Mouse (Mus musculus) right cerebral cortex, postnatal 4 days (tissue): ENCODE measurements around the gene 4833427G06Rik.
"Not testable (repeated sequence)": the region's sequence is repeated elsewhere in the genome, so short reads cannot be mapped to it uniquely, and the experiment has no call there.

Experiments used
- DNase-seq: peaks from one replicate; pipeline ENCODE4 v3.0.0-alpha.2; 2022

Gene 4833427G06Rik

GRCm38 (mm10) chr9:51101756-51102425 lies at the start of gene 4833427G06Rik:
TSS of gene 4833427G06Rik (minus strand) at chr9:51102078.
- DNase-seq = peak; percentile 44

GRCm38 (mm10) chr9:51147294-51147693 lies 45.4 kb upstream of the 4833427G06Rik start:
- no peak for DNase-seq

- DNase-seq = no peak
These were observed 44.6 kb upstream of the 4833427G06Rik start for GRCm38 (mm10) chr9:51146496-51146895.

GRCm38 (mm10) chr9:51144218-51144617 lies 42.3 kb upstream of the 4833427G06Rik start:
- no peak for DNase-seq

GRCm38 (mm10) chr9:51143437-51143836 lies 41.6 kb upstream of the 4833427G06Rik start:
- no peak for DNase-seq

- DNase-seq = no peak
These were observed 38.8 kb upstream of the 4833427G06Rik start for GRCm38 (mm10) chr9:51140711-51141110.

- not testable (repeated sequence) for DNase-seq
These were observed 37.5 kb upstream of the 4833427G06Rik start for GRCm38 (mm10) chr9:51139401-51139800.

- DNase-seq = no peak
These were observed 36.4 kb upstream of the 4833427G06Rik start for GRCm38 (mm10) chr9:51138301-51138700.

- DNase-seq = no peak
These were observed 36.0 kb upstream of the 4833427G06Rik start for GRCm38 (mm10) chr9:51137836-51138235.

GRCm38 (mm10) chr9:51137432-51137831 lies 35.6 kb upstream of the 4833427G06Rik start:
- no peak for DNase-seq

- peak; percentile 33 for DNase-seq
These were observed 35.1 kb upstream of the 4833427G06Rik start for GRCm38 (mm10) chr9:51136985-51137384.

- no peak for DNase-seq
These were observed 12.9 kb upstream of the 4833427G06Rik start for GRCm38 (mm10) chr9:51114767-51115166.

- DNase-seq = no peak
These were observed 3.9 kb upstream of the 4833427G06Rik start for GRCm38 (mm10) chr9:51105751-51106150.

- peak; percentile 44 for DNase-seq
These were observed 2.1 kb upstream of the 4833427G06Rik start for GRCm38 (mm10) chr9:51103808-51104514.

GRCm38 (mm10) chr9:51102963-51103807 lies 1.3 kb upstream of the 4833427G06Rik start:
- peak; percentile 45 for DNase-seq

GRCm38 (mm10) chr9:51096306-51096705 lies 5.6 kb downstream of the 4833427G06Rik start:
- no peak for DNase-seq

GRCm38 (mm10) chr9:51093697-51094096 lies 8.2 kb downstream of the 4833427G06Rik start:
- DNase-seq = no peak

GRCm38 (mm10) chr9:51081614-51082013 lies 20.3 kb downstream of the 4833427G06Rik start:
- DNase-seq = no peak

GRCm38 (mm10) chr9:51076979-51077315 lies 24.9 kb downstream of the 4833427G06Rik start, which contains the start of gene Layn:
TSS of gene Layn (minus strand) at chr9:51077094.
- peak; percentile 72 for DNase-seq

GRCm38 (mm10) chr9:51076300-51076978 lies 25.4 kb downstream of the 4833427G06Rik start:
- no peak for DNase-seq

- peak; percentile 23 for DNase-seq
These were observed 26.1 kb downstream of the 4833427G06Rik start for GRCm38 (mm10) chr9:51075780-51076179.

- DNase-seq = no peak
These were observed 31.1 kb downstream of the 4833427G06Rik start for GRCm38 (mm10) chr9:51070801-51071200.

- DNase-seq = no peak
These were observed 33.7 kb downstream of the 4833427G06Rik start for GRCm38 (mm10) chr9:51068202-51068601.
